Mouse (Mus musculus): ENCODE results near the gene Paqr7.

DNA sequence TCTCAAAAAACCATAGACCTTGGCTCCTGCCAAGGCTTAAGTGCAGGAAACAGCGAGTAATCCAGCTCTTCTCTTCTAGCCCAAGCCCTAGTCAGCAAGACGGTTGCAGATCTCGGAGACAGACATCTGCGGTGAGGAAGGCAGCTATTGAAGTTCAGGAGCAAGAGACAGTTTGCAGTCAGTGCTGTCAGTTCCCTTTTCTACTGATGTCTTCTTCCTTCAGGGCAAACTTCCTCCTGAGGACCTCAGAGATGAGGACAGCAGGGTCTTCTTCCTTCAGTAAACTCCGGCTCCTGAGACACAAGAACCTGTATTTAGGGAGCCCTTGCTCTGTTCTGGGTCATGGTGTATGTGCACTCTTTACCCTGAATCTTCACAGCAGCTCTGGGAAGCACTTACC is 29.7 kb downstream of the Paqr7 start:
- TF ChIP-seq TAL1 (IDR thresholded peaks at IDR 0.05; ENCODE audit: low read length) = no peak
- TF ChIP-seq GATA1 (IDR thresholded peaks at IDR 0.05; ENCODE audit: low read length) = no peak

Measured in erythroblast, embryonic 14.5 days (primary cell).